Comparison of ENCODE assay signal across 7 mouse cellular contexts in genomic region chr15:101133993-101134704, GRCm38 (mm10). TPM values are rescaled to one million over a fixed set of nuclear protein-coding genes. Genes with fewer than 3 reads are reported as not detected.
A peak's percentile ranks its signal among the peaks of the same experiment; 100 is the strongest.
DNase-seq lines count a peak whose midpoint lies in the region; ATAC-seq and TF ChIP-seq lines count a peak whose summit lies in the region.

No protein-coding gene starts in this region.

- no peak overlapping the region for H3K9ac ChIP-seq in embryonic facial prominence, embryonic 12.5 days
- no peak overlapping the region for H3K9ac ChIP-seq in hindbrain, postnatal 0 days (replicated peaks; ENCODE audit: low read length)

- peaks cover 12% of the 10 kb centered on the region; the same call in 1 of the 2 replicates for H3K4me1 ChIP-seq in spleen, adult 2 months (ENCODE audit: control insufficient read depth, insufficient read depth, insufficient read length)
- peaks cover 39% of the 10 kb centered on the region for H3K4me1 ChIP-seq in embryonic facial prominence, embryonic 12.5 days
- no peaks in the 10 kb centered on the region for H3K4me1 ChIP-seq in hindbrain, postnatal 0 days (ENCODE audit: insufficient read depth, low read length)

- peak overlapping the region; percentile 36 for H3K4me2 ChIP-seq in embryonic facial prominence, embryonic 12.5 days (replicated peaks)
- peak overlapping the region; percentile 24; the same call in 1 of the 2 replicates for H3K4me2 ChIP-seq in hindbrain, postnatal 0 days (ENCODE audit: low read depth, low read length)

- no peak for TF ChIP-seq POLR2A in spleen, adult 2 months (IDR thresholded peaks at IDR 0.05; ENCODE audit: low read depth, low read length)

- ATAC-seq in embryonic facial prominence, embryonic 12.5 days (ENCODE audit: insufficient number of reproducible peaks, insufficient read depth, low FRiP score, low TSS enrichment), result no peak
- peak; percentile 38; the same call in 1 of the 2 replicates for ATAC-seq in hindbrain, postnatal 0 days
- peak; percentile 54; the same call in 1 of the 2 replicates for ATAC-seq in monocyte, adult 5-6 weeks (replicated peaks; ENCODE audit: insufficient number of reproducible peaks, low FRiP score, low TSS enrichment, poor library complexity, severe bottlenecking)

- WGBS in spleen, adult 2 months, result 40% methylated on average over 15 of the region's 15 CpGs
- WGBS in embryonic facial prominence, embryonic 12.5 days, result 13% methylated on average over 15 of the region's 15 CpGs
- 19% methylated on average over 15 of the region's 15 CpGs for WGBS in hindbrain, postnatal 0 days

- TF ChIP-seq CTCF in spleen, adult 2 months (IDR thresholded peaks at IDR 0.05; ENCODE audit: extremely low read depth, insufficient read depth, insufficient read length, insufficient replicate concordance), result no peak
- TF ChIP-seq CTCF in hindbrain, postnatal 0 days (IDR thresholded peaks at IDR 0.05; ENCODE audit: low read depth), result no peak

- H3K27ac ChIP-seq in spleen, adult 2 months (ENCODE audit: insufficient read depth, low read length), result peak overlapping the region; percentile 28; the same call in 1 of the 2 replicates
- H3K27ac ChIP-seq in embryonic facial prominence, embryonic 12.5 days, result peak overlapping the region; percentile 74
- 0 out of 2 replicates have a peak overlapping the region, but pooled peaks have one; percentile 45 for H3K27ac ChIP-seq in hindbrain, postnatal 0 days

- peak overlapping the region; percentile 38; the same call in 1 of the 2 replicates for H3K4me3 ChIP-seq in spleen, adult 2 months (ENCODE audit: extremely low read depth, insufficient read depth, insufficient read length)
- peak overlapping the region; percentile 11 for H3K4me3 ChIP-seq in embryonic facial prominence, embryonic 12.5 days
- H3K4me3 ChIP-seq in hindbrain, postnatal 0 days (ENCODE audit: low read length), result no peak overlapping the region

- H3K36me3 ChIP-seq in spleen, adult 2 months (ENCODE audit: control insufficient read depth, insufficient read depth, low read length), result no peaks in the 10 kb centered on the region
- no peaks in the 10 kb centered on the region for H3K36me3 ChIP-seq in embryonic facial prominence, embryonic 12.5 days
- H3K36me3 ChIP-seq in hindbrain, postnatal 0 days (ENCODE audit: insufficient read depth, low read length), result no peaks in the 10 kb centered on the region

- DNase-seq in spleen, adult 2 months (ENCODE audit: low read depth in 1 of 2, low spot score in 2 of 2), result no peak
- DNase-seq in spleen, adult 12 weeks (ENCODE audit: low spot score), result no peak
- DNase-seq in hindbrain, postnatal 0 days (ENCODE audit: low spot score), result no peak
- no peak for DNase-seq in cerebellum, adult 18-20 months
- DNase-seq in cerebellum, adult 8-10 months, result no peak

- no peaks in the 10 kb centered on the region for H3K9me3 ChIP-seq in embryonic facial prominence, embryonic 12.5 days
- H3K9me3 ChIP-seq in hindbrain, postnatal 0 days (ENCODE audit: low read length), result no peaks in the 10 kb centered on the region

- peaks cover 2% of the 10 kb centered on the region; the same call in 1 of the 2 replicates for H3K27me3 ChIP-seq in spleen, adult 2 months (ENCODE audit: control insufficient read depth, insufficient read depth, low read length)
- peaks cover 16% of the 10 kb centered on the region for H3K27me3 ChIP-seq in embryonic facial prominence, embryonic 12.5 days
- peaks cover 8% of the 10 kb centered on the region for H3K27me3 ChIP-seq in hindbrain, postnatal 0 days (ENCODE audit: insufficient read depth, low read length)

RNA-seq across cellular contexts. Expression of gene Acvrl1, which starts 5.8 kb away (rescaled TPM):
- 27.8 and 28.9 TPM in 2 replicates for polyA plus RNA-seq in spleen, adult 2 months (2012; rRNA removed)
- polyA plus RNA-seq in embryonic facial prominence, embryonic 12.5 days (2016; fragmentation: Nextera tagmentation; extraction: Ambion mirVana), result 10.8 and 11.3 TPM in 2 replicates
- 16.8 and 21.6 TPM in 2 replicates for total RNA-seq in hindbrain, postnatal 0 days (2014; rRNA removed)
- 7.0 and 7.3 TPM in 2 replicates for polyA plus RNA-seq in hindbrain, postnatal 0 days (2015; fragmentation: Nextera tagmentation; extraction: Ambion mirVana)
- 8.5 to 20.0 TPM (median 11.2 TPM) in 3 replicates for total RNA-seq in monocyte, adult 5-6 weeks (2017)

RNA-seq across cellular contexts. Expression of gene Ankrd33, which starts 18.6 kb away (rescaled TPM):
- polyA plus RNA-seq in spleen, adult 2 months (2012; rRNA removed), result not detected in 2 replicates
- polyA plus RNA-seq in embryonic facial prominence, embryonic 12.5 days (2016; fragmentation: Nextera tagmentation; extraction: Ambion mirVana), result not detected in 2 replicates
- not detected in 2 replicates for total RNA-seq in hindbrain, postnatal 0 days (2014; rRNA removed)
- not detected in 2 replicates for polyA plus RNA-seq in hindbrain, postnatal 0 days (2015; fragmentation: Nextera tagmentation; extraction: Ambion mirVana)
- total RNA-seq in monocyte, adult 5-6 weeks (2017), result not detected in 3 replicates

RNA-seq across cellular contexts. Expression of gene Acvr1b, which starts 39.7 kb away (rescaled TPM):
- 17.9 and 20.2 TPM in 2 replicates for polyA plus RNA-seq in spleen, adult 2 months (2012; rRNA removed)
- 7.5 and 8.2 TPM in 2 replicates for polyA plus RNA-seq in embryonic facial prominence, embryonic 12.5 days (2016; fragmentation: Nextera tagmentation; extraction: Ambion mirVana)
- total RNA-seq in hindbrain, postnatal 0 days (2014; rRNA removed), result 74.5 and 86.2 TPM in 2 replicates
- polyA plus RNA-seq in hindbrain, postnatal 0 days (2015; fragmentation: Nextera tagmentation; extraction: Ambion mirVana), result 14.0 and 14.6 TPM in 2 replicates
- 14.2 to 16.4 TPM (median 14.2 TPM) in 3 replicates for total RNA-seq in monocyte, adult 5-6 weeks (2017)

RNA-seq across cellular contexts. Expression of gene Fignl2, which starts 55.8 kb away (rescaled TPM):
- polyA plus RNA-seq in spleen, adult 2 months (2012; rRNA removed), result 2.2 and 2.6 TPM in 2 replicates
- polyA plus RNA-seq in embryonic facial prominence, embryonic 12.5 days (2016; fragmentation: Nextera tagmentation; extraction: Ambion mirVana), result 0.36 and 0.38 TPM in 2 replicates
- total RNA-seq in hindbrain, postnatal 0 days (2014; rRNA removed), result 2.3 and 4.0 TPM in 2 replicates
- polyA plus RNA-seq in hindbrain, postnatal 0 days (2015; fragmentation: Nextera tagmentation; extraction: Ambion mirVana), result 0.10 and 0.11 TPM in 2 replicates
- total RNA-seq in monocyte, adult 5-6 weeks (2017), result 0.57 TPM in 1 of 3 replicates, not detected in the others
